Comparison of ENCODE assay signal across 21 mouse cellular contexts in the genomic region with DNA sequence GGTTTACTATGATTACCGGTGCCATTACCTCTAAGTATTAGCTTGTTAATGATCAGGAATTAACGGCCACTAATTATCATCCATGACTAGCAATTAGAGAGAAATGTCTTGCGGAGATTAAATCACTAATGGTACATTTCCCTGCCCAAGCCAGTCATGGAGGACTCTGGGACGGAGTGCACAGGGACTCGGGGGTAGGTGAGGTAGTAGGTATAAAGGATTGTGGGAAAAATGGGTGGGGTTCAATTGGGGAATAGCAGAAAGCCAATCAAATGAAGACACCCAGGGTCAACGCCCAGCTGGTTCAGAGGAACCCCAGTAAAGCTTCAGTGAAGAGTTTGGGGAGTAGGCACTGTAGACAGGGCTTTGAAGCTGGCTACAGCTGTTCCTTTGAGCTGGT. TPM values are rescaled to one million over a fixed set of nuclear protein-coding genes. Genes with fewer than 3 reads are reported as not detected.
DNase-seq lines count a peak whose midpoint lies in the region; ATAC-seq and TF ChIP-seq lines count a peak whose summit lies in the region.
"Had no signal": no experiment of that assay in that cellular context is flagged by ENCODE, and none has a peak within 500 bp of the region (broad histone marks: within the 10 kb centered on the region; RNA-seq: fewer than 3 reads in every experiment).

No protein-coding gene starts in this region.

- TF ChIP-seq CTCF in E14TG2a.4 (conservative IDR thresholded peaks at IDR 0.05; ENCODE audit: low read length) = no peak

- H3K36me3 ChIP-seq in E14TG2a.4 (ENCODE audit: insufficient read depth, low read length) (no peaks in the 10 kb centered on the region), ES-E14 (ENCODE audit: control insufficient read depth, insufficient read depth, low read length, poor library complexity, severe bottlenecking) (no peaks in the 10 kb centered on the region)
- H3K36me3 ChIP-seq in neural tube, embryonic 15.5 days = no peaks in the 10 kb centered on the region
- H3K36me3 ChIP-seq: embryonic facial prominence, embryonic 10.5 days; embryonic facial prominence, embryonic 12.5 days; forebrain, embryonic 15.5 days had no signal

- H3K4me1 ChIP-seq in E14TG2a.4 (replicated peaks; ENCODE audit: low read depth, low read length) (peaks cover 11% of the 10 kb centered on the region; the same call in 1 of the 2 replicates), ES-E14 (ENCODE audit: control insufficient read depth in 2 of 2, insufficient read depth in 2 of 2, low read length in 2 of 2, poor library complexity in 1 of 2) (no peaks in the 10 kb centered on the region)
- H3K4me1 ChIP-seq in neural tube, embryonic 15.5 days = 0 out of 2 replicates have a peak, but pooled peaks cover 6% of the 10 kb centered on the region
- H3K4me1 ChIP-seq: embryonic facial prominence, embryonic 10.5 days; embryonic facial prominence, embryonic 12.5 days; forebrain, embryonic 13.5 days; forebrain, embryonic 15.5 days had no signal

- ATAC-seq in neural tube, embryonic 15.5 days (ENCODE audit: low FRiP score) = peak; percentile 47; the same call in 1 of the 2 replicates
- ATAC-seq: activated CD4-positive, CD25-positive, alpha-beta regulatory T cell, adult 4 months; forebrain, embryonic 13.5 days; forebrain, embryonic 15.5 days; forebrain, postnatal 0 days had no signal

- in situ Hi-C loops in ES-E14 (cut with MboI; ENCODE audit: low sequenced_read_pairs in 2 of 2, unreplicated experiment in 2 of 2) = no loop called here

- no peak for DNase-seq in ES-E14 (ENCODE audit: low read depth, low spot score)
- DNase-seq in kidney, postnatal 36 days = no peak
- DNase-seq in heart, postnatal 4 days = no peak
- DNase-seq: adrenal gland, adult 8-10 months; adrenal gland, postnatal 14 days; adrenal gland, postnatal 36 days; cerebellum, adult 11-12 months; cerebellum, adult 2 months; cerebellum, adult 9-10 months; cerebellum, postnatal 10 days; cerebellum, postnatal 25 days; forebrain, postnatal 0 days had no signal

- peaks cover 8% of the 10 kb centered on the region; the same call in 1 of the 2 replicates for H3K27me3 ChIP-seq in E14TG2a.4 (ENCODE audit: insufficient read depth, low read length)
- no peaks in the 10 kb centered on the region for H3K27me3 ChIP-seq in neural tube, embryonic 15.5 days (replicated peaks)
- H3K27me3 ChIP-seq: embryonic facial prominence, embryonic 12.5 days; forebrain, embryonic 13.5 days; forebrain, embryonic 15.5 days had no signal

- no peak overlapping the region for H3K27ac ChIP-seq in ES-E14 (ENCODE audit: insufficient read depth, low read depth, low read length, poor library complexity, severe bottlenecking)
- H3K27ac ChIP-seq in neural tube, embryonic 15.5 days (replicated peaks) = no peak overlapping the region
- H3K27ac ChIP-seq: embryonic facial prominence, embryonic 10.5 days; embryonic facial prominence, embryonic 12.5 days; forebrain, embryonic 13.5 days; forebrain, embryonic 15.5 days had no signal

- H3K4me3 ChIP-seq in E14TG2a.4 (replicated peaks; ENCODE audit: low read length) = peak overlapping the region; percentile 43
- peak overlapping the region; percentile 20 to 22; a peak in 2 of 4 replicates for H3K4me3 ChIP-seq in ES-E14 (ENCODE audit: insufficient read depth in 1 of 2, low read depth in 1 of 2, low read length in 2 of 2, poor library complexity in 1 of 2, severe bottlenecking in 1 of 2)
- H3K4me3 ChIP-seq in neural tube, embryonic 15.5 days (replicated peaks) = no peak overlapping the region
- H3K4me3 ChIP-seq: embryonic facial prominence, embryonic 10.5 days; embryonic facial prominence, embryonic 12.5 days; forebrain, embryonic 13.5 days; forebrain, embryonic 15.5 days had no signal

- 56% methylated on average over 6 of the region's 6 CpGs for WGBS in neural tube, embryonic 15.5 days

- no peak overlapping the region for H3K9ac ChIP-seq in ES-E14 (ENCODE audit: insufficient read depth, low read depth, low read length, poor library complexity, severe bottlenecking)
- H3K9ac ChIP-seq in neural tube, embryonic 15.5 days (replicated peaks) = no peak overlapping the region
- H3K9ac ChIP-seq: embryonic facial prominence, embryonic 12.5 days; forebrain, embryonic 13.5 days; forebrain, embryonic 15.5 days; forebrain, postnatal 0 days had no signal

- H3K4me2 ChIP-seq in neural tube, embryonic 15.5 days = no peak overlapping the region
- H3K4me2 ChIP-seq: embryonic facial prominence, embryonic 12.5 days; forebrain, embryonic 13.5 days; forebrain, embryonic 15.5 days had no signal

- no peaks in the 10 kb centered on the region for H3K9me3 ChIP-seq in E14TG2a.4 (ENCODE audit: low read length)
- H3K9me3 ChIP-seq in ES-E14 (ENCODE audit: control insufficient read depth, insufficient read depth, low read depth, low read length) = no peaks in the 10 kb centered on the region
- no peaks in the 10 kb centered on the region for H3K9me3 ChIP-seq in neural tube, embryonic 15.5 days (replicated peaks)
- H3K9me3 ChIP-seq: embryonic facial prominence, embryonic 10.5 days; embryonic facial prominence, embryonic 12.5 days; forebrain, embryonic 13.5 days; forebrain, embryonic 15.5 days had no signal

TF ChIP-seq in ES-E14, 5 proteins besides CTCF, POLR2A, EP300 and RAD21:
- TF ChIP-seq ZNF384 (IDR thresholded peaks at IDR 0.05; ENCODE audit: low read depth, low read length) = no peak
- TF ChIP-seq HCFC1 (IDR thresholded peaks at IDR 0.05; ENCODE audit: borderline replicate concordance, insufficient read depth, low read length) = no peak
- TF ChIP-seq ZC3H11A (IDR thresholded peaks at IDR 0.05; ENCODE audit: borderline replicate concordance, low read depth, low read length) = no peak
- TF ChIP-seq CHD2 (IDR thresholded peaks at IDR 0.05; ENCODE audit: low read depth, low read length) = no peak
- TF ChIP-seq MAFK (IDR thresholded peaks at IDR 0.05; ENCODE audit: insufficient read depth, low read depth, low read length) = no peak

RNA-seq across cellular contexts. Expression of a gene that starts 27.5 kb away (rescaled TPM):
- total RNA-seq in ES-E14 (2012; rRNA removed) = 0.40 and 0.63 TPM in 2 replicates
- 10.8 and 12.6 TPM in 2 replicates for polyA plus RNA-seq in neural tube, embryonic 15.5 days (2015; fragmentation: Nextera tagmentation; extraction: Ambion mirVana)
- under 1 TPM; 0.10 to 0.11 TPM for total RNA-seq in heart, postnatal 4 days (2021)
- total RNA-seq: MEL had no signal
- polyA plus RNA-seq: activated CD4-positive, CD25-positive, alpha-beta regulatory T cell, adult 4 months; C2C12 had no signal
